Mouse (Mus musculus): ENCODE measurements at regions not wholly inside any gene's neighbourhood (a gene's known extent, or its start where the extent isn't known, plus 50 kb on each side); places are given as distances from the start of the nearest gene placed in this dataset.

DNA sequence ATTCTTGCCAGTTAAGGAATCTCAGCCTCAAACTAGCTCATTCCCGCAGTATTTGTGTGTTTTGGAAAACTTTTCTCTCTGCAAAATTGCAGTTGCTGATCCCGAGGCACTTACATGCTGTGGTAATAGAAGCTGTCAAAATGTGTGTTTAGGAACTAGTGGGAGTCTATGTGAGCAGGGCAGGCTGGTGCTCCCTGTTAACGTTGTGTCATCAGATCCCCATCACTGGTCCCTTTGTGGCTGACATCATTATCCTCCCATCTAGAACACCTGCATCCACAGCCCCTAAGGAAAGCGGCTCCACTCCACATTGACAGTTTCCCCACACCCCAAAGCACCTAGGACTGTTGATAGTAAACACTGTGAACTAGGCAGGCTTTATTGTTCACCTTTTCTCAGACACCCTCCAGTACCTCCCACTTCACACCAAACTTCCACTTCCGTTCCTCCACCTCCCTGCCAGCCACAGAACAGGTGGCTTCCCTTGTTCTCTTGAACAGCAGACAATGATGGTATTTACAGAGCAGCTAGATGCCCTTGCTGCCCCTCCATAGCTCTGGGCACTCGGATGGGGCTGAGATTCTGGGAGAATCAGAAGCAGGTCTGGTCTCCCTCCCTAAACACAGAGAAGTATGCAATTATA, 275.8 kb downstream of the Gm19410 start:
- no peak for DNase-seq (ENCODE audit: low read depth, low spot score)

DNA sequence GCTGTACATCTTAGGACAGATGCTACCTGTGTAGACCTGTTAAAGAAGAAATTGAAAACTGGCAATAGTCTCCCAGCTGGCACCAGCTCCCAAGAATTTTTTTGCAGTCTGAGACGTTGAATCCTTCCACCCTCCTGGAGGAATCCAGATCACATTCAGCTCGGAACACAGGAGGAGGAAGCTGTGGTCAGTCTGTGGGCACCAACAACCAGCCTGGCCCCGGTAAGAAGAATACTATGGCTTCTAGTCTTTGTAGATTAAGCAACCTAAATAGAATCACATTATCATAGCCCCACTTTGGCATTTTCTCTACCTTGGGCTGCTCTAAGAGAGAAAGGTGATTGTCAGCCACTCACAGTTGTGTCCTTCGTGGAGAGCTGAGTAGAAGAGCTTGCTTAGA, 277.0 kb downstream of the Gm19410 start:
- DNase-seq (ENCODE audit: low read depth, low spot score) = no peak

All from A20 (cell line).